Mouse (Mus musculus) urinary bladder, postnatal 10 days (tissue): ENCODE measurements around the gene Parp14.

Source experiments
- DNase-seq: peaks from one replicate; pipeline ENCODE4 v3.0.0; 2022; ENCODE audit warnings: low spot score

Gene Parp14

DNA sequence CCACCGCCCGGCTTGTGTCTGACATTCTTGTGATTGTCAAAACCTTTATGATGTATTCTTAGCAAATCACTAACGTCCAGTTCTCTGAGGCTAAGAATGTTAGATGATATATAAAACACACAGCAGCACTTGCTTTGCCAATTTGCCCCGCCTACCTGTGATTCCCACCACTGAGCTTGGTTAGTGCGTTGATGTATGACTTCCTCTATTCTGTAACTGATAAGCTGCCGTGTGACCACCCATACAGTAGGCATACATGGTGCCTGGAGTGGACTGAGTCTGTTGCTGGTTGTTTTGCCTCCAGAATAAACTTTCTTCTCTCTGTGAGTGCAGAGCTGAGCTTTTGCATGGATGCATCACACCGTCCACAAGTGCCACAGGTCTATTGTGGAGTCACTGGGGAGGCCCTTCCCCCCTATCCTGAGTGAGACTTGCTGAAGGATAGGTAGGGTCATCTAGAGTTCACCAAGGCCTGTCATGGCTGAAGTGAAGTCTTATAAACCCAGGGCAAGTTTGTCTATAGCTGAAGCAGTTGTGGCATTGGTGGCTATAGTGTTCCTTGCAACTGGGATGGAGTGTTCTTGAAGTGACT, 87.1 kb downstream of the Parp14 start:
- DNase-seq: no peak

DNA sequence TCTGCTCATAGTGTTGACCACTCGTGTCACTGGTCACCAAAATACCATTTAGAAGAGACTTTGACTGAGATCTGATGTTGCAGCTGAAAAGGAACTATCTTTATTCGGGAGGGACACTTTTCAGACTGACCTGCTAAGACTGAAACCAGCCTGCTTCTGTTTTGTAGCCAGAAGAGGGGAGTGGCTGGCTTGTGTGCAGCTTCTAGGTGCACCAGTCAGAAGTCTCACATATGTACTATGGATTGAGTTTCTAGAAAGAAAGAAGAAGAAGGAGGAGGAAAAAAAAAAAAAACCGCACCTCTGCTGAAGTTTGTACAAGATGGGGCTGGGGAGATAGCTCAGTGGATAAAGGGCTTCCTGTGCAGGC, 88.2 kb downstream of the Parp14 start:
- no peak for DNase-seq
